Mouse (Mus musculus): ENCODE results near the gene Ifitm10.
"Not testable (repeated sequence)": the region's sequence is repeated elsewhere in the genome, so short reads cannot be mapped to it uniquely, and the experiment has no call there.

Gene Ifitm10

DNA sequence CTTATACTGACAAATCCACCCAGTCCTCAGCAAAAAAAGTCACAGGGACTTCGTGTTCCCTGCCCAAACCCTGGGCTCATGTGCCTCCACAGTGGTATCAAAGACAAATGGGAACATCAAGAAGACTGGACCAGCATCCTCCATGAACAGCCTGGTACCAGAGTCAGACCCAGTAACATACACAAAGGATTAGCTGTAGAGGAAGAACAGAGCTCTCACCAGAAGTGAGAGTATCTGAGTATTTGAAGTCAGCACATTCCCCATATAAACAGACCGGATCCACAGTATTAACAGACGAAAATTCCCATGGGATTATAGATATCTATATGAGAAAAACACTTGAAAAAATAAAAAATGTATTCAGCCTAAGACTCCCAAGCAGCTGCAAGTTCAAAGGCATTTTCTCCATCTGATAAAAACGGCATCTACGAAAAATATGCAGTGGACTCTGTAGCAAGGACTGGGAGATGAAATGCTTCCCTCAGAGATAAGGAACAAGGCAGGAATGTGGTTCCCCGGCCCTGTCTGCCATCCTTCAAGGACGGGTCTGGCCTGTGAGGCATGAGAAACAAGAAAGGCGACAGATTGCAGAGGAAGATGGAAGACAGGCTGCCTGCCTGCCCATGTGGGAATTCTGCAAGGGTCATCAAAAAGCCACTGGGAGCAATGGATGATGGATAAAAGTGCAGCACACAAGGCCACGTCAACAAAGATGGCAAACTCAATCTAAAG lies 46.7 kb downstream of the Ifitm10 start:
- in situ Hi-C loops (cut with MboI; ENCODE audit: unreplicated experiment in 2 of 2): no loop called here

DNA sequence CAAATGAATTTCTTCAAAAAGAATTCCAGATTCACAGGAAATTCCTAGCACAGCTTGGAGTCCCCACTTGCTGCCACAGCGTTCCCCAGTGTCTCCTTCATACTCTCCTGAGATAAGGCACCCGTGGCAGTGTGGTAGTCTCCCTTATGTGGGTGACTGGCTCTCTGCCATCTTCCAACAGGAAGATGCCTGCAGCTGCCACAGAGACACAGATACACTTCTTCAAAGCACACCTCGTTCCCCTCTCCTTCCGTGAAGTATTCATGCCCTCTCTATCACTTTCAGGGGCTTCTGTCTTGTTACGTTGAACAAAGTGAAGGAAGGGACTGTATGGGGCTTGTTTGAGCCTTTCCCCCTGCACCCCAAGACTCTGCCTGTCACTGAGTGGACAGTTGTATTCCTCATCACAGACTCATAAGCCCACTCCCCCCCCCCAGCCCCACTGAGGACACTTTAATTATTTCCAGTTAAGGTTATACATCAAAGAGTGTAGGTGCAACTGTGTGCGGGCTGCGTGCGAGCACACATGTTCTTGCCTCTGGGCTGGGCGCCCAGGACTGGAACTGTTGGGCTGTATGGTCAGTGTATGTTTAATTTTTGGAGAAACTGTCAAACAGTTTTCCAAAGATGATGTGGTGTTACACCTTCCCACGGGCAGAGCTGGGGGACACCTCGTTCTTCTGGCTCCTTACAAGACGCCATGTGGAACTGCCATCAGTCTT lies 50.0 kb downstream of the Ifitm10 start:
- in situ Hi-C loops (cut with MboI; ENCODE audit: unreplicated experiment in 2 of 2): no loop called here

GRCm38 (mm10) chr7:142322641-142323040 lies 50.9 kb downstream of the Ifitm10 start:
- in situ Hi-C loops (cut with MboI; ENCODE audit: unreplicated experiment in 2 of 2): no loop called here

- in situ Hi-C loops (cut with MboI; ENCODE audit: unreplicated experiment in 2 of 2): not testable (repeated sequence)
Observed at GRCm38 (mm10) chr7:142321637-142322306, 51.8 kb downstream of the Ifitm10 start.

DNA sequence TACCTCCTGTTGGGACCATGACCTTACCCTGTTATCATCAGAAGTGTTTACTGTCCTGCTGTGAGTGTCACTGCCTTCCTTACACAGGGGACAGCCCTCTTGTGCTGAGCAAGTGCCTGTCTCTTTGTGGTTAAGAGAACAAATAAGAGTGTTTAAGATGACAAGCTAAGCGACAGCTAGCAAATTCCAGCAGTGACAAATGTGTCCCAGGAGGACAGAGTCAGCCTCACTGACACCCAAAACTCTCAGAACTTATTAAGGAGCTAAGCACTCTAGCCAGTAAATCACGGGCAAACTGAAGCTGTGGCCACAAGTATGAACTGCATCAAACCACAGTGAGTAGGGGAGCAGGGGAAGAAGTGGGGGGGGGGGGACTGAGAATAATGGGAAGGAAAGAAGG lies 52.6 kb downstream of the Ifitm10 start:
- in situ Hi-C loops (cut with MboI; ENCODE audit: unreplicated experiment in 2 of 2): no loop called here

GRCm38 (mm10) chr7:142319124-142319523 lies 54.4 kb downstream of the Ifitm10 start:
- in situ Hi-C loops (cut with MboI; ENCODE audit: unreplicated experiment in 2 of 2): no loop called here

- in situ Hi-C loops (cut with MboI; ENCODE audit: unreplicated experiment in 2 of 2): no loop called here
Observed at GRCm38 (mm10) chr7:142317216-142317615, 56.3 kb downstream of the Ifitm10 start.

- in situ Hi-C loops (cut with MboI; ENCODE audit: unreplicated experiment in 2 of 2): no loop called here
Observed at GRCm38 (mm10) chr7:142316558-142316957, 57.0 kb downstream of the Ifitm10 start.

GRCm38 (mm10) chr7:142314600-142315285 lies 58.8 kb downstream of the Ifitm10 start:
- in situ Hi-C loops (cut with MboI; ENCODE audit: unreplicated experiment in 2 of 2): no loop called here

- in situ Hi-C loops (cut with MboI; ENCODE audit: unreplicated experiment in 2 of 2): not testable (repeated sequence)
Observed at GRCm38 (mm10) chr7:142303929-142304328, 69.6 kb downstream of the Ifitm10 start.

GRCm38 (mm10) chr7:142303249-142303648 lies 70.3 kb downstream of the Ifitm10 start, which contains the start of gene Krtap5-4:
Gene Krtap5-4 (plus strand): TSS chr7:142303549.
- in situ Hi-C loops (cut with MboI; ENCODE audit: unreplicated experiment in 2 of 2): no loop called here

- in situ Hi-C loops (cut with MboI; ENCODE audit: unreplicated experiment in 2 of 2): not testable (repeated sequence)
Observed at GRCm38 (mm10) chr7:142297018-142297417, 76.5 kb downstream of the Ifitm10 start, which contains the start of gene Krtap5-1. Gene Krtap5-1 (minus strand): TSS chr7:142297118.

DNA sequence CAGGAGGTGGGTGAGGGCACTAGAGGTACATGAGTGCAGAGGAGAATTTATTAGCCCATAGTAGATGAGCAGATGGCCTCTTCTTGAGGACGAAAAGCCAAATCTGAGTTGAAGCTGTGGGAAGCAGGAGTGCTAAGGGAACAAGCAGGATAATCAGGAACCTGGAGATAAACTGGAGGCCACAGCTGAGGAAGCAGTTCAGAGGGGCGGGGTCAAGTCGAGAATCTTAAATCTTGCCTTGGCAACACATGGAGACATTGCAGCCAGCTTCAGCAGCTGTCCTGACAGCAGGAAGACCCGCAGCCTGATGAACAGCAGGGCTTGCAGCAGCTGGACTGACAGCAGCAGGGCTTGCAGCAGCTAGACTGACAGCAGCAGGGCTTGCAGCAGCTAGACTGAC lies 77.4 kb downstream of the Ifitm10 start:
- in situ Hi-C loops (cut with MboI; ENCODE audit: unreplicated experiment in 2 of 2): not testable (repeated sequence)

DNA sequence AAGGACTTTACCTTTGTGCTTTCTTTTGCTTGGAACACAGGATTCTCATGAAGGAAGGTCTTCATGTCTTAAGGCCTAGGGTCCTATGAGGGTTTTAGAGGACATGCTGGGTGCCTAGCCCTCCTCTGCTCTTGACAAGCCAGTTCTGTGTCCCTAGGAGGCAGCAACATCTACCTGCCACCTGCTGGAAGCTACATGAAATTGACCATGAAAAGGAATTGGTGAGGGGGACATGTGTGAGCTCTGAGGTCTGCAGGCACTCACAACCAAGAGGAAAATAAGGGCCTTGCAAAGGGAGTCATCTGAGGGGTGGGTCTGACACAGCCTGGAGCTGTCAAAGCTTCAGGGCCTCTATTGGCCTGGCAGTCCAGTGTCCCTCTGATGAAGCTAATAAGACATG lies 78.1 kb downstream of the Ifitm10 start:
- in situ Hi-C loops (cut with MboI; ENCODE audit: unreplicated experiment in 2 of 2): no loop called here

DNA sequence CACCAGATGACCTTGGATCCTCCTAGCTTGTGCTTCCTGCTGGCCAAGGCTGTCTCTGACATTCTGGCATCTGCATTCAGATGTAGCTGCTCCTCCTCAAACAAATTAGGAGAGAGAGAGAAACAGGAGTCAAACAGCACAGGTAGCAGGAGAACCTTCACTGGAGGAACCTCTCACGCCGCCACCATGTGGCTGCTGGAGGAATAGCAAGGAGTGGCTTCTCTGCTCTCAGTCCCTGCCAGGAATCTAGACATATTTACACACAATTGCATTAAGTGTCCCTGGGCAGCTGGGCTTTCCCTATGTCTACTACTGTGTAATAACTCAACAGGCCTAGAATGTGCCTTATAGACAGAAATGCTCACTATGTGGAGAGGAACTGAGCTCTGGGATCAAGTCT lies 79.7 kb downstream of the Ifitm10 start:
- in situ Hi-C loops (cut with MboI; ENCODE audit: unreplicated experiment in 2 of 2): not testable (repeated sequence)

GRCm38 (mm10) chr7:142285910-142286612 lies 87.5 kb downstream of the Ifitm10 start:
- in situ Hi-C loops (cut with MboI; ENCODE audit: unreplicated experiment in 2 of 2): loop anchor here in 1 of 2 experiments (10.0 kb wide), 1 partner anchor 141 kb away; the partner anchor contains the start of gene Gm45337

DNA sequence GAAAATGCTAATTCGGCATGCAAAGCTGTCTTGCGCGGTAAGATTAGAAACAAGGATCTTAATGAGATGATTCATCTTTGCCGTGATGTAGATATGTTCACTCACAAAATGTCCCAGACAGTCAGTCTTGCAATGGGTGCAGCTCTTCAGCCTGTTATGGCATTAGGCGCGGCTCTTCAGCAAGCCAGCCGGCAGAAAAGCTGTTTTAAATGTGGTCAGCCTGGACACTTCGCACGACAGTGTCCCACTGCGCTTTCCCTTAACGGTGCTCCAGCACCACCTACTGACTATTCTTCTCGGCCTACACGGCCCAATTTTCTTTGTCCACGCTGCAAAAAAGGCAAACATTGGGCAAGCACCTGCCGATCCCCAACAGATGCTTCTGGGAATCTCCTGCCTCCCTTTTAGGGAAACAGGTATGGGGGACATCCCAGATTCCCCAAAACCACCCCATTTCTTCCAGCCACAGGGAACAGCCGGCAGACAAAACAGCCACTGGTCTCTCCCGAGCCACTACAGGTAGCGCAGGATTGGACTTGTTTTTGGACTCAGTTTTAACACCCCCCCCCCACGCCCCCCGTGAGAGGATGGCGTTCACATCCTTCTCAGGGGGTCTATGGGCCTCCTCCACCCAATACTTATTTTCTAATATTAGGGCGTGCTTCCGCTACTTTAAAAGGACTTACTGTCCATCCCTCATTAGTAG lies 88.3 kb downstream of the Ifitm10 start:
- in situ Hi-C loops (cut with MboI; ENCODE audit: unreplicated experiment in 2 of 2): loop anchor here in 1 of 2 experiments (10.0 kb wide), 1 partner anchor 140 kb away; the partner anchor contains the start of gene Gm45337

DNA sequence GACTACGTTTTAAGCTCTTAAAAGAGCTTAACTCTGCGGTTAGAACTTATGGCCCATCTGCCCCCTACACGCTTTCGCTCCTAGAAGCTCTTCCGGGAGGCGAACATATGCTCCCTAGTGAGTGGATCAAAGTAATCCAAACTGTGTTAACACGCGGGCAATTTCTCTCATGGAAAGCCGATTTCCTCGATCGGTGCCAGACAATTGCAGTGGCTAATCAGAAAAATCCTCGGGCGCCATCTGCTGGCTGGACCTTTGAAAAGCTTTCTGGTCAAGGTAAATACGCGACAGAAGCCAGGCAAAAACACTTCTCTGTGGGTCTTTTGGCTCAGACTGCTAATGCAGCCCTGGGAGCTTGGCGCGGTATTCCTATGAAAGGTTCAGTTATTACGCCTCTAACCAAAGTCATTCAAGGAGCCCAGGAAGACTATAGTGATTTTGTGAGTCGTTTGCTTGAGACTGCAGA lies 88.9 kb downstream of the Ifitm10 start:
- in situ Hi-C loops (cut with MboI; ENCODE audit: unreplicated experiment in 2 of 2): loop anchor here in 1 of 2 experiments (10.0 kb wide), 1 partner anchor 140 kb away; the partner anchor contains the start of gene Gm45337

DNA sequence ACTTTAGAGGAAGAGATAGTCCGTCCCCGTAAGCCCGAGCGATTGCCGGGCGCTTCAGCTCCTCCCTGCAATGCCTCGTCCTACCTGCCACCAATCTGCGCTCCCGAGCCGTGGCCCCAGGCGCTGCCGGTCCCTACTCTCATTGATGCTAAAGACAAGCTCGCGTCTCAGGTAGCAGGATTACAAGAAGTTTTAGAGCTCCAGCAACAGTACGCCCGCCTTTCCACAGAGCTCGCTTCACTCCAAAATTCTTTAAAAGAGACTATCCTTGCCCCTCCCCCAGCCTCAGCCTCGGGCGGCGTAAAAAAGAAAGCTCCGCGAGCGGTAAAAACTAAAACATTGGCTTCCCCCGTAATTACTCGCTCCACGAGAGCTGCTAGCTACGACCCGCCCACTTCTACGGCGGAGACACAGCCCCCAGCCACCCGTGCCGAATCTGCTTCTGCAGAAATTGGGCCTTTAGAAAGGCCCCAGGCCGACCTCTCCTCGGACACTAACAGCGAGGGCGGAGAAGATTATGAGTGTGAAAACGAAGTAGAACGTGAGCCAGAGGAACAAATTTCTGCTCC lies 89.4 kb downstream of the Ifitm10 start:
- in situ Hi-C loops (cut with MboI; ENCODE audit: unreplicated experiment in 2 of 2): loop anchor here in 1 of 2 experiments (10.0 kb wide), 1 partner anchor 139 kb away; the partner anchor contains the start of gene Gm45337

Data from v-Abl transformed pro-B cells (cell line).